Mouse (Mus musculus) liver, adult 2 months (tissue): ENCODE measurements at regions not wholly inside any gene's neighbourhood (a gene's known extent, or its start where the extent isn't known, plus 50 kb on each side); places are given as distances from the start of the nearest gene placed in this dataset.

ENCODE experiments used
- CTCF ChIP-seq: fragments of 200-500 bp; IDR thresholded peaks from 2 replicates; pipeline ENCODE4 v1.5.1; 2011; ENCODE audit warnings: low read depth, low read length, control low read depth
- POLR2A ChIP-seq: fragments of 200-500 bp; IDR thresholded peaks from 2 replicates; pipeline ENCODE4 v1.6.1; 2011; ENCODE audit warnings: low read length, control low read depth; ENCODE audit not compliant: insufficient read depth; ENCODE audit errors: extremely low read depth

- no peak for TF ChIP-seq POLR2A
- no peak for TF ChIP-seq CTCF
These were observed 376.5 kb upstream of the Zeb2 start for GRCm38 (mm10) chr2:45493656-45494055.
